Mouse (Mus musculus): ENCODE data around the gene Rgs21. TPM values are rescaled to one million over a fixed set of nuclear protein-coding genes. Genes with fewer than 3 reads are reported as not detected.

Rgs21 gene
- polyA plus RNA-seq, 1 experiment from 2014 or later: not detected

- Histone ChIP-seq H3K4me3 (ENCODE audit: inconsistent target) (no peak overlapping the region), H3K36me3 (ENCODE audit: inconsistent target) (no peaks in the 10 kb centered on the region), H3K27ac (no peak overlapping the region), H3K79me2 (ENCODE audit: inconsistent target) (no peaks in the 10 kb centered on the region)
- WGBS (ENCODE audit: missing documents): 93% methylated on average over 5 of the region's 5 CpGs
These were observed 79.1 kb downstream of the Rgs21 start for GRCm38 (mm10) chr1:144488223-144488835.

Other genes with a start within 250 kb of the Rgs21 start
- gene Rgs18, start 207.8 kb upstream of the Rgs21 start, polyA plus RNA-seq (2018): 30.4 to 58.0 TPM (median 50.8 TPM) in 3 replicates

Data from macrophage (primary cell).